Mouse (Mus musculus) liver, adult 2 months (tissue): Measurements from ENCODE around the gene Zdhhc12.

Experiments used
- CTCF ChIP-seq: fragments of 200-500 bp; IDR thresholded peaks from 2 replicates; pipeline ENCODE4 v1.5.1; 2011; ENCODE audit warnings: low read depth, low read length, control low read depth
- POLR2A ChIP-seq: fragments of 200-500 bp; IDR thresholded peaks from 2 replicates; pipeline ENCODE4 v1.6.1; 2011; ENCODE audit warnings: low read length, control low read depth; ENCODE audit not compliant: insufficient read depth; ENCODE audit errors: extremely low read depth

DNA sequence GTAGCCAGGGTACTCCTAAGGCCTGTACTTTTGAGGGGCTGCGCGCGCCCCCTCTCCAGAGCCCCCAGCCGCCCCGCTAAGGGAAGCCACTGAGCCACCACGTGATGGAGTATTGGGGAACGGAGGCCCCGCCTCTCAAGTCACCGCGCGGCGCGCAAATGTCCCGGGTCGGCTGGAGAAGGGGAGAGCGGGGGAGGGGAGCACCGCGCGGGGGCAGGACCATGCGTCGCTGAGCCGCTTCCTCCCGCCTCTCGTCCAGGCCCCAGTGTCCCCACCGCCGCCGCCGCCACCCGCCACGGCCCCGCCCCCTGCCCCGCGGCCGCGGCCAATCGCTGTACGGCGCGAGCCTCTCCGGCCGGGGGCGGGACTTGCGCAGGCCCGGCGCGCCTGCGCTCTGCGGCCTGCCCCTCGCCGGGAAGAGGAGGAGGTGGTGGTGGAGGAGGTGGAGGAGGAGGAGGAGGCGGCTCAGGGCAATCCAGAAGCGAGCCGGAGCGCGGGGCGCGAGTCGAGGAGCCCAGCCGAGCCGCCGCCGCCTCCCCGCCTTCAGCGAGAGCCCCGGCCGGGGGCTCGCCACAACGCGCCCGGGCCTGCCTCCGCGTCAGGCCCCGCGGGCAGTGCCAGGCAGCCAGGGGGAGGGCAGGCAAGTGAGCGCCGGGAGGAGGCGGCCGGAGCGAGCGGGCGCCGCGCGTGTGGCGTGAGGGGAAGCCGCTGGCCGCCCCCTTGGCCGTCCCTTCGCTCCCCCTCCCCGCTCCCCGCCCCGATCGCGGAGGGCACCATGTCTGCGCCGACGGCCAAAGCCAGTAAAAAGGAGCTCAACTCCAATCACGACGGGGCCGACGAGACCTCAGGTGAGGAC, 27.2 kb downstream of the Zdhhc12 start:
- TF ChIP-seq POLR2A, result peak; percentile 80
- no peak for TF ChIP-seq CTCF
